Mouse (Mus musculus) ZHBTc4 (cell line): ENCODE measurements around the gene Scarb1.

ENCODE experiments used
- DNase-seq: peaks from one replicate; pipeline ENCODE4 v3.0.0-alpha.2; 2011; ENCODE audit warnings: low read depth, low spot score

The Scarb1 gene

DNA sequence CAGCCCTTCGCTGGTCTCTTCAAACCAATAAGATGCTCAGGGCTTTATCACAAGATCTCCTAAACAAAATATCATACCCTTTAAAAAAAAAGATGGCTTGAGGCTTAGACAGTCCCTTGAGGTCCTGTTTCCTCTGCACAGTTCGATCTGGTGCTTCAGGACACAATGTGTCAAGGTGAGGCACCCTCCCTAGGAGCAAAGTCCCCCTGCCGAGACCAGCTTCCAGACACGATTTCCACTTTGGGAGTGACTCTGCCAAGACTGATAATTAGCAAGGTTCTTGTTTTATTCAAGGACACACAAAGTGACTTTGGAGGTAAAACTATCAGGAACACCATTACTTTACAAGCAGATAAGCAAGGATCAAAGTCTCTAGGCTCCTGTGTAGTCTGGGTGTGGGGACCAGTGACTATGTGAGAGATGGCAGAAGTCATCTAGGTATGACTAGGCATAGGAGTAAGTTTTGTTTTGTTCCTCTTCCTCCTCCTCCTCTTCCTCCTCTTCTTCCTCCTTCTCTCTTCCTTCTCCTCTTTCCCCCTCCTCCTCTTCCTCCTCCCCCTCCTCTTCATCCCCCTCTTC, 24.0 kb upstream of the Scarb1 start:
- DNase-seq, result peak; percentile 18

DNA sequence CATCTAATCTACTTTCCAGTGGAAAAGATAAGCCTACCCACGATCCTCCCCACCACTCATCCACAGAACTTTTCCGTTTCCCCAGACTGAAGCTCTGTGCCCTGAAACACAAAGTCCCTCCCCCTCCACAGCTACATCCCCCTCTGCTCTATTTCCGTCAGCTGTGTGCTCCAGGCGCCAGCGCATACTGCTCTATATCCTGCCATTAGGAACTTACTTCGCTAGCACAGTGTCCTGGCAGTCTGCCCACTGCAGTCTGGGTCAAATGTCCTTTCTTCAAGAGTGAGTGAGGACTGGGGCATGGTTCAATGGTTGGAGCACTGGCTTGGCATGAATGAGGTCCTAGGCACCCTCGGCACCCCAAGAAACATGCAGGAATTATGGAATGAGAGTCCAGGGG, 23.0 kb upstream of the Scarb1 start:
- DNase-seq, result no peak

DNA sequence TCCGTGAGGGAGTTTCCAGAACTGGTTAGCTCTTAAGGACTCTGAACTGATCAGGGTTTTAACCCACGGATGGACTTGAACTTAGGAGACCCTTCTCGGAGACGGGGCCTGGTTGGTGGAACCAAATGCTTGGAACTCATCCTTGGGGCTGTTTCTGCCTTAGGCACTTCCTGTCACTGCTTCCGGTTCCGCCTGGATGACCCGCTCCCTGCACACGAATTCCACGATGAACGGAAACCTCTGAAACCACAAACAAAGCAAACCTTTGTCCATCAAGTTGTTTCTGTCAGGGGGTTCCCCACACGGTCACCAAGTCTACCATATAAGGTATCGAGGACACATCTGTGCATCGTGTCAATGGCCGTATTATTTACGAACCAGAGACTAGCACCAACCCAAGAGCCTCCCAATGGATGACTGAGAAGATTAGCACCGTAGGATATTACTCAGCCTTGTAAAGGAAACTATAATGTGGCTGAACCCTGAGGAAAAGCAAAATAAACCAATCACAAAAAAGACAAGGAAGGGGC, 20.2 kb upstream of the Scarb1 start:
- DNase-seq, result peak; percentile 40

DNA sequence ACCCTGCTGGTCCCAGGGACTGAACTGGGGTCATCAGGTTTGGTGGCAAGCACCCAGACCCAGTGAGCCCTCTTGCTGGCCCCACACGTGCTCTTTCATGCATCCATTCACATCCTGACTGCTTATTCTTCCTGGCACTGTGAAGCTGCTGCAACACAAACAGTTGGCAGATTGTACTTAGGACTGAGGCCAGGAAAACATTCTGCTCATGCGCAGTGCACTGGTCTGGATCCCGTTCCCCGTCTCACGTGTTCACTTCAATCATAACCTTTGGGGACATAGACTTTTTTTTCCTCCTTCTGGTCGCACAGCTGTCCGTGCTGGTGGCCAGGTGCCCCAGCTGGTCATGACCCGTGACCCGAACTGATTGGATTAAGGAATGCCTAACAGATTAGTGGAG, 19.7 kb upstream of the Scarb1 start:
- DNase-seq, result no peak

DNA sequence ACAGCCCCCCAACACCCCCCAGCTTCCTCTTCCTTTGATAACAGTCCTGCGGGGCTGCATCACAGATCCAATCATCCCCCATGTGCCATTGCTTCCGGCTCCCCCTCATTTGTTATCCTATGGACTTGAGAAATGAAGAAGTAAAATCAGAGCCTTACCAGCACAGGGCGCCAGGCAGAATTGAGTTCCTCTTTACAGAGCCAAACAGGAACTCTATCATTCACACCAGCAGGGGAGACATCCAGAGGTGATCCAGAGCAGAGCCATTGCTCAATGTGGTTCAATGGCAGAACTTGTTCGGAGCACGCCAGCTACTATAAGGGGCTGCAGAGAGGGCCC, 17.3 kb upstream of the Scarb1 start:
- no peak for DNase-seq

DNA sequence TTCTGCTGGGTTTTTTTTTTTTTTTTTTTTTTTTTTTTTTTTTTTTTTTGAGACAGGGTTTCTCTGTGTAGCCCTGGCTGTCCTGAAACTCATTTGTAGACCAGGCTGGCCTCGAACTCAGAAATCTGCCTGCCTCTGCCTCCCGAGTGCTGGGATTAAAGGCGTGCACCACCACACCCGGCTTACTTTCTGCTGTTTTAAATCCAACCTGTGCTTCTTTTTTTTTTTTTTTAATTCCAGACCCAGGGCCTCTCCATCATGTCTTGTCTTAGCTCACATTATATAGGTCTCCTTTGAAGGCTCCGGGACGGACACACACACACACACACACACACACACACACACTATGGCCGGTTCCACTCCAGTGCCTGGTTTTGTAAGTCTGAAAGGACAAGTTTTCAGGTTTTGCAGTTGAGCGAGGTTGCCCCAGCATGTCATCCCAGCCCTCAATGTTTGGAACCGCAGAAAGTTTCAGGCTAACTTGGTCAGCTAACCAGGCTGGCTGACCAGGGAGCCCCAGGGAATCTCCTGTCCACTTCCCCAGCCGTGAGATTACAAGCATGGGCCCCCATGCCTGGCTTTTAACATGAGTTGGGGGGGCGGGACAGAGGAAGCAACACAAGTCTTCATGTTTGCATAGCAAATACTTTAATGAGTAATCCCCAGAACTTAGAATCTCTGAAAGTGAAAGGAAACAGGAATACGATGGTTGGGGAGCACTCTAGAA, 16.8 kb upstream of the Scarb1 start:
- no peak for DNase-seq

DNA sequence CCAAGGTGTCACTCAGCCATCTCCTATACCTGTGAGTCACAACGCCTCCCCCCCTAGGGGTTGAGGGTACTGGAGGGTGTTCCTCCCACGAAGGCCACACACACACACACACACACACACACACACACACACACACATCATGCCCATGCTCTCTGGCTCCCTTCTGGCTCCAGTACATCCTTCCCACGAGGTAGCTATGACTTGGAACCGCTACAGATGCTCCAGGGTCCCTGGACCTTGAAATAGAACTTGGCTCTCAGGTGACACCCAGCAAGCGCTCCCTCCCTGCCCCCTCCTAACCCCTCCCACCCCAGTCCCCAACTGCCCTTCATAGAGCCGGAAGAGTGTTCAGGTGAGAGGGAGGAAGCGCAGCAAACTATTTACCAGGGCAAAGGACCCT, 14.8 kb upstream of the Scarb1 start:
- DNase-seq, result no peak

DNA sequence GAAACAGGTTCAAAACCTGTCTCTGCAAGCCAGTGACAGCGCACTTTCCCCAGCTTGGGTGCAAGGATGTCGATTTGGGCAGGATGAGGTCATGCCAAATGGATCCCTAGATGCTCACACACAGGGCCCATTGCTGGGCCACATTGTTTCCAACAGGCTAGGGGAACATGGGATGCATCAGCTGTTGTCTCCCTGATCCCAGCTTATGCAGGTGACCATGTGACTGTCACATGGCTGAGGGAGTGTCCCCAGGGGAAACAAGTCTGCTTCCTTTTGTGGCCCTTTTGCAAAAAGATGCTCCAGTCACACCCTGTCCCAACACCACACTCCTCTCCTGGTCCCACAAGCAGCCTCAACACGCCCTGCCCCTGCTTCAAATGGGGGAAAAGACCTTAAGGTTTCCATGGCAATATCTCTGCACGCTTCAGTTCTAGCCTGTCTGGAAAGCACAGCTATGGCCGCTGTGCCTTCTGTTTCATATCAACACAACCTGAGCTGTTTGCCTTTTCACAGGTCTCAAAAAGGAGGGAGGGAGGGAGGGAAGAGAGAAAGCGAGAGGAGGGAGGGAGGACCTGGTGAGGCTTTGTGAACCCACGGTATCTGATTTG, 14.1 kb upstream of the Scarb1 start:
- peak; percentile 52 for DNase-seq

DNA sequence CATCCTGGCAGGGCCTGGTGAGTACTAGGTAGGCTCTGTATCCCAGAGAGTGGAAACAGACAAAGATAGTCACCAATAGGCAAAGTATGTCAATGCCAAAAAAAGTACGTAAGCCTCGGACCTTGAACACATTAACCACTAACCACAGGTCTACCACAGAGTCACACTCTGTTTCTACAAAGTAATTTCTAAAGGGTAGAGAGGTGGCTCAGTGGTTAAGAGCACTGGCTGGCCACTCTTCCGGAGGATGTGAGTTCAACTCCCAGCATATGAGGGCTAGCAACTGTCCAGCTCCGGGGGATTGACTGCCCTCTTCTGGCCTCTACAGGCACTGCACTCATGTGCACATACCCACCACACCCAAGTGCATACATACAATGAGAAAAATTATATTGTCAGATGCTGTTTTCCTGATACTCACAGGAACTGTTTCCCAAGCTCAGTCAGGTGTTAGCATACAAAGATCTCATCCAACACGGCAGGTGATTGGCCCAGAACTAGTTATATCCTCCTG, 11.9 kb upstream of the Scarb1 start:
- peak; percentile 57 for DNase-seq

DNA sequence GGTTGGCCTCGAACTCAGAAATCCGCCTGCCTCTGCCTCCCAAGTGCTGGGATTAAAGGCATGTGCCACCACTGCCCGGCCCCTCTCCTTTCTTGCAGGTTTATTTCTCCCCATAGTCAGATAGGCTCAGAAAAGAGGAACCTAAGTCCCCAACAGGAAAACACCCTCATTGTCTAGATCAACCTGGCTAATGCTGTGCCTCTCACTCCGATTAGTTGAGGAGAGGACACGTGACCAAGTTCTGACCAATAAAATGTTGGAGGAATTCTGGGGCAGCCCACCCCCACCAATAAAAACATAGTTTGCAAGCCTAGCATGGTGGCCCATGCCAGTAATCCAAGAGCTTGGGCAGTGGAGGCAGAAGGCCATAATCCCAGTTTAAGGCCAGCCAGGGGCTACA, 11.0 kb upstream of the Scarb1 start:
- DNase-seq, result no peak

DNA sequence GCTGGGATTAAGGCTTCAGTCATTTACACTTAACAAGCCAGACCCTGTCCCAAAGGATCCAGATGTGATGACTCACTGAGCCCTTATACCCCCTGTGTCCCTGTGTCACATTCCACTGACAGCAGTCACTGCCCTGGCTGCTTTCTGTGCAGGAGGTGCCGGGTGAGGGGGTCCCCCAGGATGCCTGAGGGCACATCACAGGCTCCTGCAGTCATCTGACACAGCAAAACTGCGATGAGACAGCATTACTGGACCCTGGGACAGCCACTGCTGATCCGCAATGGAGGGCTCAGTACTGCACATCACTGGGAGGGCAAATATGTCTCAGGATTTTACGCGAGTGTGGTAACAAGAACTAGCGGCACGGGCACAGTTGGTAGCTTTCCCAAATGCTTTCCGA, 10.2 kb upstream of the Scarb1 start:
- DNase-seq, result no peak

DNA sequence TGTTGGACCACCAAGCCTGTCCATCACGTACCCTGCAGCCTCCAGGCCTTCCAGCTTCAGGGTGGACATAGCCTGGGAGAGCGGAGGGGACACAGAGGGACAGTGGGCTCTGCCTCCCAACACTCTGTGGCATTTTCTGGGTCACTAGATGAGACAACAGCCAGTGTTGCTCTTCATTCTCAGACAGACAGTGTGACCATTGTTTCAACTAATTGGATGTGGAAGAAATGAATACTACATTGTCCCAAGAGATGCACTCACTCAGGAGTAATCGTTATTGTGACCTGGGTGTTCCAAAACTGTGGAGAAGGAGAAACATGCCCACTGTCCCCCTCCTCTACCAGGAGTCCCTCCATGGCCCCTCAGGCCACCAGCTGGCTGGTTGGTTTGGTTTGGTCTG, 8.5 kb upstream of the Scarb1 start:
- no peak for DNase-seq

DNA sequence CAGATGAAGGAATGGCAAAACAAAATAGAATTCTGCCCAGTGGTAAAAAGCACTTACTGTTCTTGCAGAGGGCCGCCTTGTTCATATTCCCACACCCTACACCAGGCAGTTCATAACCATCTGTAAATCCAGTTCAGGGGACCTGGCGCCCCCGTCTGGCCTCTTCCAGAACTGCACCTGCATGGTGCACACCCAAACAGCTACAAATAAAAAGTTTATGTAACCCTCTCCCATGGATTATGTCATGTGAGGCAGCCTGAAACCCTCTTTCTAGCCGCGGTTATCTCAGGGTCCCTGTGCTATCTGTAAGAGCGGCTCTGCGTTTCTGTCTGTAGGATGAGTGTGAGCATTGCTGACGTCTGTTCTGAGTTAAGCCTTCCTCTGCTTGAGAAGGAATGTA, 7.6 kb upstream of the Scarb1 start:
- DNase-seq, result peak; percentile 82

DNA sequence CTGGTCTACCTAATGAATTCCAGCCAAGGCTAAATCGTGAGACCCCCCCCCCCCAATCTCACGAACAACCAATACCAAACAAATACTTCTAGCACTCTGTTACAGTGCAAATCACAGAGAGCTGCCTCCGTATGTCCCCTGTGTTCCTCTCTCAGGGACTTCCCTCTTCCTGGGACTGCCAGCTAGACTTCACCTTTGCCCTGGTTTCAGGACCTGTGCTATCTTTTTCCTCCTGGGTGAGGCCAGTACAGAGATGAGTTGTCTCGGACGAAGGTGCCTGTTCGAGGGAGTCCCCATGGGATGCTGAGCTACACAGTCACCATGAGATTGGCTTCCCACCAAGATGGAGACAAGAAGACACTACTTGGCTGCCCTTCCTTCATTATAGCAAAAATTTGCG, 7.2 kb upstream of the Scarb1 start:
- DNase-seq, result no peak

DNA sequence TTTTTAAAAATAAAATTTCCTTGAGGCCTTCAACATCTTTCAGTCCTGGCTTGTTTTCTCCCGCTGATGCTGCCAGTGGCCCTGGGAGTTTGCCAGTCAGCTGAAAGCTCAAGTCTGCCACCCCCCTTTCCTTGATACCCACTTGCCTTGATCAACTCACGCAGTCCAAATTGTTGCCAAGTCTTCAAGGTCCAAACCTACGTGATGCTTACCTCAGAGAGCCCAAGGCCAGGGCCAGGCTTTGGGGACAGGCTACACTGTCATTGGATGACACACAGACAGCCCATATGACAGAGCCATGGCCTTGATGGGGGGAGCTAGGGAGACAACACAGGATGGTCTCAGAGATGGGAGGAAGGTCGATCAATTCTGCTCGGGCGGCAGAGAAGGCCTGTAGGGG, 3.4 kb upstream of the Scarb1 start:
- DNase-seq, result no peak

DNA sequence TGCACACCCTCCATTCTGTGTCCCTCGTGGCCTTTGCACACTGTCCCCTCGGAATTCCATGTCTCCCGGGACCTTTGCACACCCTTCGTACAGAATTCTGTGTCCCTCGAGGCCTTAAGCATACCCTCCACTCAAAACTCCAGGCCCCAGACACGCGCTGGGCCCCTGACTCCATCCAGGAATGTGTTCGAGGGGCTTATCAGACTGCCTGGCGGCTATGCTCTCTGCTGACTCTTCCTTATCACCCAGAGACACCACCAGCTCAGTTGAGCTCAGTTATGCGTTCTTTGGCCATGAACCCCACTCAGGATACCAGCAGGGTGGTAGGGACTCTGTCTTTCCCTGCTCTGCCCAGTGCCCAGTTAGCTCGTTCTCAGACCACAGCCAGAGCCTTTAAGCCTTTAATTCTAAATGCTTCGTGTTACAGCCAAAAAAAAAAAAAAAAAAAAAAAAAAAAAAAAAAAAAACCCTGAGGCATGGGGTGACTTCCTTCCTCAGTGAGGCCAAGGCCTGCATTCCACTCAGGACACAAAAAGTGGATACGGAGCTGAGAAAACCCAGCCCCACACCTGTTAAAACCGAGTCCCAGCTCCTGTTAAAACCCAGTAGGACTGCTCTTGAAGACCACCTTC, 681 bp upstream of the Scarb1 start:
- no peak for DNase-seq

DNA sequence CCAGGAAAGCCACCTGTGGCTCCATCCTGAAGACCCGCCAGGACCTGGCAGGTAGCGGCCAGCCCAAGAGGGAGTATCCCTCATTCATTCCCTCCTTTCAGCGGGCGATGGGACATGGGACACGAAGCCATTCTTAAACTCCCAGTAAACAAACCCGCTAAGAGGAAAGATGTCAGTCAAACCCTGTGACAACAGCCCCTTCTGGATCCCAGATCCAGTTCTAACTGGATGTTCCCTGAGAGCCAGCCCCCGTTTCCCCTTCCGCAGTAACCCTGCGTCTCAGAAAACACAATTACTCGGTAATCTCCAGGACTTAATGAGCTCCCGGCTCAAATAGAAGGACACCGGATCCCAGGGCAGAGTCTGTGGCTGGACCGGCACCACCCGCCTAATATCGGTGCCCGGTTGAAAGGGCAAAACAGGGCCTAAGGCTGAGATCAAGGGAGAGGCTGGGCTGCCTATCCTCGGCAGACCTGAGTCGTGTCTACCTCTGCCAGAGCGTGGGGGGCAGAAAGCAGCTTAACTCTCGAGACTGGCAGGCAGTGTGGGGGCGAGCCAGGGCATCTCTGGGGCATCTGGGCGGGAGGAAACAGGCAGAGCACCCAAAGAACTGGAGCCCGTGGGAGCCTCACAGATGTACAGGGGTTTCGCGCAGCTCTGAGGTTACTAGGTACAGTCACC, 903 bp downstream of the Scarb1 start:
- DNase-seq, result peak; percentile 72

DNA sequence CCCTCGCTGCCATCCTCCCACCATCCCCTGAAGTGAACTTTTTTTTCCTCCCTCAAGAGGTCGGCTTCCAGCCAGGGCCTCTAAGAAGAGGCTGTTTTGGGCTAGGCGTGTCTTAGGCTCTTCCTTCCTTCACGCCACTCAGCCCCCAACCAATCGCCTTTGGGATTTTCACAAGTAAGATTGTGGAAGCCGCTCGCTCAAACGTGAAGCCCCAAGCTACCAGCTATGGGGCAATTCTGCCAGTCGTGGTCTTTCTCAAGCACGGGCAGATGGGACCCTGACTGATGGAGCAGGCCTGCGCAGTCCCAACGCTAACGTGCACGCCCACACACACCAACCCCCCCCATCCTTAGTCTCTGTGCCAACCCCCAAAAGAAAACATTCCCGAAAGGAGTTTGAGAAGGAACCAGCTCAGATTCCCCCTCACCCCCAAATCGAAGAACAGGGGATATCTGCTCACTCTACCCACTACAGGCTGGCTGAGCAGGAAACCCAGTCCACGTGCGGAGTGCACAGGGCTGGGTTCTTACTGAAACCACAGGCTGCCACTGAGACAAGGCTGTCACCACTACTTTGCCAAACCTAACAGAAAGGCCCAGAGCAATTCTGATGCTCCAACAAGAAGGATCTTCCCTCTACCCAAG, 1.7 kb downstream of the Scarb1 start:
- DNase-seq, result peak; percentile 79

DNA sequence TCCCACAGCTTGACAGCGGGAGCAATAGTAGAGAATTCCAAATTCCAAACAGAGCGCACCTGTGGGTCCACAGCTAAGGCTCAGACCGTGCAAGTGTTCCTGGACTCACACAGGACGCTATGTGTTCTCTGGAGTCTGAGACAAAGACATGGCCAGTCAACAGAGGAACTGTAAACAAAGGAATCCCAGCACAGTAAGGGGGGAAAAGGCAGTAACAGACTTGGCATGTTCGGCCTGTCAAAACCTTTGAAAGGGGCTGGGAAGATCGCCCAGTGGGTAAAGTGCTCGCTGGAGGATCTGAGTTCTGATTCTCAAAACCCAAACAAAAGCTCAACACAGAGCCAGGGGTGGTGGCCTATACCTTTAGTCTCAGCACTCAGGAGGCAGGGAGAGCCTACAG, 3.4 kb downstream of the Scarb1 start:
- no peak for DNase-seq

DNA sequence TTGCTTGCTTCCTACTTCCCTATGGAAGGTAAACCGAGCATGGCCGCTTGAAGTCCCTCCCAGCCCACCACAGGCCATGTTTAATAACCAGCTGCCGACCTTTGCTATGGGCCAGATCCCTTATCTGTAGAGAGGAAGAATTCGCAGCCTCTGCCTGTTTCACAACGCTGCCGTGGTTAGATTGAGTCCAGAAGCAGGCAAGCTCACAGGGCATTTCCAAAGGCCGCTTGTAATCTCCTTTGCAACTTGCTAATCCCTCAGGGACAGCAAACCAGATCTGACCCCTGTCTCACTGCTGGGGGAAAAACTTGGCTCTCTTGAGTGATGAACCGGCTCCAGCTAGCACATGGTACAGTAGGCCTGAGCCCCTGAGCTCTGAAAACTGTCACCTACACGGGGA, 3.9 kb downstream of the Scarb1 start:
- no peak for DNase-seq

DNA sequence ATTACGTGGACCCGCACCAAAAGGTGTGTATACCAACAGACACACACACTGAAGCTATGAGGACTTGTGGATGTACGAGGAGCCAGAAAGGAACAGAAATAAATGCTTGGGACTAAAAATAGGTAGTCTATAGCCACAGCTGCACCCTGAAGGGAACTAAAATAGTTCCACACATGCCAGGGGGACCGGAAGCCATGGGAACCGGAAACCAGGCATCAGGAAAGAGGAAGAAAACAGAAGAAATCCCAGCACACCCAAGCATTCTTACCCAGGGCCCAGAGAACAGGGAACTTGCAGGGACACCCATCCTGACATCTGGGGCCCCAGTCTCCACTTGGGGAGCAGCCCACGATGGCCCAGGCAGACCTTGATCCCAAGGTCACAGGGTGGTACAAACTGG, 7.9 kb downstream of the Scarb1 start:
- DNase-seq, result no peak
